Mouse (Mus musculus): Measurements from ENCODE around the gene Pnpla2.

DNA sequence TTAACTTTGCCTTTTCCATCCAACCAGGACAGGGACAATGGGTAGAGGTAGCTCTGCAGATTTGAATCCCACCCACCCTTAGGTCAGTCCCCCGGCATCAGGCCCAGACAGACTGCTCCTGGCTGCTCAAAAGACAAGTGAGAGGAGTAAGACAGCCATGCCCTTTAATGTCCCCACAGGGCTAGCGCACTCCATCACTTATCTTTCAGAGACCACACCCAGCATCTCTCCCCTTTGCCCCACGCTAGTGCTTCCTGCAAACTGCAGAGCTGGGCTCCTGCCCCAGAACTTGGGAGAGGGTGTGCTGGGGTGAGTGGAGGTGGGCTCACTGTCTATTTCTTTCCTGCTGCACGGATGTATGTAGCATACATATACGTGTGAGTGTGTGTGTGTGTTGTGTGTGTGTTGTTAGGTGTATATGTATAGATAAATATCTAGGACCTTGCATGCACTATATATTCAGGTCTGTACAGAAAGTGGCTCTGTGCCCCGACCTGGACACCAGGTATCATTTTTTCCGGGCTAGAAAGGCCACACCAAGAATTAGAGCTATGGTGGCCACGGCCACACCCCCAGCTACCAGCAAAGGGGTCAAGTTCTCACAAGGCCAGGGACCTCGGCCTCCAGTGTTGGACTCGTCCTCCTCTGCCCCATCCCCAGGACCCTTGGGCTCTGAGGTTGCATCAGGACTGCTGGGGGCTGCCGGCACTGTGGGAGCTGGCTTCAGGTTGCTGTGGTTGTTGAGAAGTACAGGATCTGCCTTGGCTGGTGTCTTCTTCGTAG lies 27.9 kb upstream of the Pnpla2 start:
- TF ChIP-seq CTCF (IDR thresholded peaks at IDR 0.05) (no peak), POLR2A (IDR thresholded peaks at IDR 0.05; ENCODE audit: insufficient read depth, low read depth, low read length) (no peak), EP300 (IDR thresholded peaks at IDR 0.05; ENCODE audit: insufficient read depth, low read depth, low read length) (no peak)

Measured in heart, adult 2 months (tissue).